Mouse (Mus musculus) ES-E14 (cell line): Measurements from ENCODE around the gene Cenpa. TPM values are rescaled to one million over a fixed set of nuclear protein-coding genes. Genes with fewer than 3 reads are reported as not detected.

Experiments used
- DNase-seq: peaks from one replicate; pipeline ENCODE4 v3.0.0-alpha.2; 2013; ENCODE audit warnings: low read depth, low spot score
- H3K27ac ChIP-seq: 2 replicates; pipeline ENCODE4 v1.5.1; 2012; ENCODE audit warnings: low read depth, mild to moderate bottlenecking, low read length, moderate library complexity, mixed read lengths; ENCODE audit not compliant: poor library complexity, insufficient read depth, severe bottlenecking
- H3K36me3 ChIP-seq: 2 replicates; pipeline ENCODE4 v1.6.1; 2012; ENCODE audit warnings: mild to moderate bottlenecking, low read length, moderate library complexity, mixed read lengths; ENCODE audit not compliant: control insufficient read depth, poor library complexity, insufficient read depth, severe bottlenecking
- H3K4me1 ChIP-seq, 2 experiments: fragments of 150-350 bp in 1 of 2; sonication (generic) in 1 of 2; 2 replicates each; pipeline ENCODE4 v1.6.1; 2012; ENCODE audit warnings: low read length in 2 of 2, mild to moderate bottlenecking in 1 of 2, mixed read lengths in 1 of 2; ENCODE audit not compliant: control insufficient read depth in 2 of 2, insufficient read depth in 2 of 2, poor library complexity in 1 of 2
- H3K4me3 ChIP-seq, 2 experiments: fragments of 150-350 bp in 1 of 2; sonication (generic) in 1 of 2; 2 replicates each; pipeline ENCODE4 v1.5.1; 2012; ENCODE audit warnings: low read length in 2 of 2, low read depth in 1 of 2, mild to moderate bottlenecking in 1 of 2, mixed read lengths in 1 of 2; ENCODE audit not compliant: insufficient read depth in 1 of 2, poor library complexity in 1 of 2, severe bottlenecking in 1 of 2
- H3K9ac ChIP-seq: 2 replicates; pipeline ENCODE4 v1.6.1; 2012; ENCODE audit warnings: low read depth, mild to moderate bottlenecking, low read length, mixed read lengths; ENCODE audit not compliant: poor library complexity, insufficient read depth, severe bottlenecking
- H3K9me3 ChIP-seq: fragments of 150-350 bp; sonication (generic); 2 replicates; pipeline ENCODE4 v1.6.1; 2012; ENCODE audit warnings: low read depth, mild to moderate bottlenecking, low read length; ENCODE audit not compliant: control insufficient read depth, insufficient read depth
- CHD2 ChIP-seq: IDR thresholded peaks from 2 replicates; pipeline ENCODE4 v1.6.1; 2014; ENCODE audit warnings: mild to moderate bottlenecking, low read depth, low read length, inconsistent platforms
- HCFC1 ChIP-seq: IDR thresholded peaks from 2 replicates; pipeline ENCODE4 v1.6.1; 2012; ENCODE audit warnings: low read length, inconsistent platforms, borderline replicate concordance; ENCODE audit not compliant: insufficient read depth
- MAFK ChIP-seq: IDR thresholded peaks from 2 replicates; pipeline ENCODE4 v1.6.1; 2014; ENCODE audit warnings: mild to moderate bottlenecking, low read depth, low read length, inconsistent platforms; ENCODE audit not compliant: insufficient read depth
- ZC3H11A ChIP-seq: IDR thresholded peaks from 2 replicates; pipeline ENCODE4 v1.6.1; 2012; ENCODE audit warnings: low read depth, mild to moderate bottlenecking, inconsistent platforms, low read length, borderline replicate concordance
- ZNF384 ChIP-seq: IDR thresholded peaks from 2 replicates; pipeline ENCODE4 v1.6.1; 2012; ENCODE audit warnings: low read depth, low read length, inconsistent platforms
- in situ Hi-C, 2 experiments: fragments of 600-800 bp; cut with MboI; formaldehyde crosslinking; loops; one replicate each; pipeline ENCODE4 v1.15.1; 2025; ENCODE audit warnings: low sequenced_read_pairs in 2 of 2, inconsistent platforms in 1 of 2; ENCODE audit not compliant: unreplicated experiment in 2 of 2
- total RNA-seq: library from RNA; depleted of rRNA; stranded (reverse); fragments of 300-350 nt; gene quantifications from 2 replicates; pipeline ENCODE4 v1.2.3, GENCODE M21; 2012

The Cenpa gene
- total RNA-seq, 1 experiment = 102 TPM

DNA sequence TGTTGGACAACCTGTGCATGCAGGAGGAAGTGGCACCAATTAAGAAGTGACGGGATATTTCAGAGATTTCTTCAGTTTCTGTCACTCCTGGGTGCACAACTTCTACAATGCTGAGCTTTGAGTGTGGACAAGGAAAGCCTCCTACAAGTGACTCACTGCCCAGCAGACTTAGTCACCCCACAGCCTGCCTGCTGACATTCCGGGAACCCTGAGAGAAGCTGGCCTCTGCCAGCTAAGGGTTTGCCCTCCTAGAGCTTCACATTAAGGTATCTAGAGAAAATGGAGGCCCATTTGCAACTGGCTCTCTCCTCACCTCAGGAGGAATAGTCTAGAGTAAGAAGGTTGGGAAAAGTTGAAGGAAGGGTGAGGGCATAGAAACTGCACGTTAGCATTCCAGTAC is 15.0 kb upstream of the Cenpa start:
- DNase-seq = no peak
- Histone ChIP-seq H3K27ac (no peak overlapping the region), H3K9ac (no peak overlapping the region), H3K4me1 (peaks cover 0 to 19% of the 10 kb centered on the region in 2 experiments; a peak in 1 of 4 replicates), H3K36me3 (peaks cover 13% of the 10 kb centered on the region; the same call in 1 of the 2 replicates), H3K4me3 (no peak overlapping the region), H3K9me3 (no peaks in the 10 kb centered on the region)
- TF ChIP-seq ZC3H11A (no peak), ZNF384 (no peak), MAFK (no peak), HCFC1 (no peak), CHD2 (no peak)
- in situ Hi-C loops = no loop called here

DNA sequence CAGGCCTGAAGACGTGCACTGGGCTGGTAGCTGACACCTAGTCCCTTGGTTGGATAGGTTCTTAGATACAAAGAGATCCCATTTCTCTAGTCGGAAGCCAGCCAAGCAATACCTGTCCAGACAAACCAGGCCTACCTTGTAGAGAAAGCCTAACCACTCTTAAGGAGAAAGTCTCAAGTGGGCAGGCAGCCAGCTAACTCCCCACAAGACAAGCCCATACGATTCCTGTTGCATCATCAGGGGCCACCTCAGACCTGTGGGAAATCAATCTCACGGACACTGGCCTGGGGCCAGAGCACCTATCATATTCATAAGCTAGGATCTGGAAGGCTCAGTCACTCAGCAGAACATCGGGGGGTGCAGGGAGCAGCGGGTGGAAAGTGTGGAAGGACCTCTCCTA is 13.3 kb upstream of the Cenpa start:
- TF ChIP-seq MAFK (no peak), ZNF384 (no peak), CHD2 (no peak), ZC3H11A (no peak), HCFC1 (no peak)
- in situ Hi-C loops = no loop called here
- Histone ChIP-seq H3K36me3 (peaks cover 22% of the 10 kb centered on the region; the same call in 1 of the 2 replicates), H3K9ac (no peak overlapping the region), H3K4me3 (no peak overlapping the region), H3K27ac (no peak overlapping the region), H3K9me3 (no peaks in the 10 kb centered on the region), H3K4me1 (peaks cover 0 to 22% of the 10 kb centered on the region in 2 experiments; a peak in 1 of 4 replicates)
- no peak for DNase-seq

DNA sequence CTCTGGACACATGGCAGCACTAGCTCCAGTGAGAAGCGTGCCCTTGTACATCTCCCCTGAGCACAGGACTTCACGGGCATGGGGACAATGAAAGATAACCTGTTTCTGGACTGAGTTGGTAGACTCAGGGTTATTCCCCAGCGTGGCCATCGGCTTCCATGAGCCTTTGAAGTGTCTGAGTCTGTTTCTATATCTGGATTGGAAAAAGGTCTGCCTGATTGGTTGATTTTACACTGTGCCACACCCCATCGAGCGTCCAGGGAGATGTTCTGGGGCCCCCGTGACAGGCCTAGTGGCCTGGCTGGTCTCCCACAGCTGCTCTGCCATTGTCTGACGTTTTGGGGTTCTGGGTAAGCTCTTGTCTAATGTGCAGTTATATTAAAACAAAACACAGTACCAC is 11.5 kb upstream of the Cenpa start:
- TF ChIP-seq MAFK (no peak), CHD2 (no peak), HCFC1 (no peak), ZNF384 (no peak), ZC3H11A (no peak)
- Histone ChIP-seq H3K9ac (no peak overlapping the region), H3K9me3 (no peaks in the 10 kb centered on the region), H3K36me3 (peaks cover 22% of the 10 kb centered on the region; the same call in 1 of the 2 replicates), H3K4me1 (peaks cover 0 to 9% of the 10 kb centered on the region in 2 experiments; a peak in 1 of 4 replicates), H3K4me3 (no peak overlapping the region), H3K27ac (no peak overlapping the region)
- no peak for DNase-seq
- in situ Hi-C loops = no loop called here

DNA sequence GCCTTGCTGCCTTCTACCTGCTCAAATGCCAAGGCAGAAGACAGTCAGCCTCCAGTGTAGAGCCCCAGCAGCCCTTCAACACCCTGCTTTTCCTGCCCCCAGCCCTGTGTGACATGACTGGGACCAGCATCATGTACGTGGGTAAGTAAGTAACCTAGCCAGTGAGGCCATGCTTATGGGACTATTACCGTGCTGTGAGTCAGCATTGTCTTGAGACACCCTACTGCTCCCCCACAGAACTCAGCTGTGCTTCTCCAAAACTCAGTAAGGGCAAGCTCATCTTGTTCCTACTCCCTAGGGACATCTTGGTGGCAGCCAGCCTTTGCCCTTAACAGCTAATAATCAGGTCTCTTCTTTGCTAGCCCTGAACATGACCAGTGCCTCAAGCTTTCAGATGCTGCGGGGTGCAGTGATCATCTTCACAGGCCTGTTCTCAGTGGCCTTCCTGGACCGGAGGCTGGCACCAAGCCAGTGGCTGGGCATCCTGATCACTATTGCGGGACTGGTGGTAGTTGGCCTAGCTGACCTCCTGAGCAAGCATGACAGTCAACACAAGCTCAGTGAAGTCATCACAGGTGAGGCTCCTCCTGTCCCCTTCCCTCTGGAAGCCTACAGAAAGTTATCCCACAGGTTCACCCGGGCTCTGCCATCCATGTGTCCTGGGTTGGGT is 10.9 kb upstream of the Cenpa start:
- in situ Hi-C loops = no loop called here
- Histone ChIP-seq H3K9ac (no peak overlapping the region), H3K36me3 (peaks cover 22% of the 10 kb centered on the region; the same call in 1 of the 2 replicates), H3K4me3 (no peak overlapping the region), H3K27ac (no peak overlapping the region), H3K9me3 (no peaks in the 10 kb centered on the region), H3K4me1 (peaks cover 0 to 8% of the 10 kb centered on the region in 2 experiments; a peak in 1 of 4 replicates)
- DNase-seq = no peak
- TF ChIP-seq MAFK = no peak
- TF ChIP-seq ZC3H11A = no peak
- no peak for TF ChIP-seq ZNF384
- TF ChIP-seq CHD2 = no peak
- no peak for TF ChIP-seq HCFC1
